Mouse (Mus musculus) heart, embryonic 13.5 days (tissue): Measurements from ENCODE around the gene Gria4. TPM values are rescaled to one million over a fixed set of nuclear protein-coding genes. Genes with fewer than 3 reads are reported as not detected.
"Not testable (repeated sequence)": the region's sequence is repeated elsewhere in the genome, so short reads cannot be mapped to it uniquely, and the experiment has no call there.

Source experiments
- ATAC-seq: fragments of 200-750 bp; cut with Nextera tagmentation; 2 replicates; pipeline ENCODE4 v1.8.0; 2017; ENCODE audit warnings: moderate TSS enrichment; ENCODE audit not compliant: insufficient number of reproducible peaks, low FRiP score, low TSS enrichment; ENCODE audit errors: extremely low read depth
- H3K27ac ChIP-seq: fragments of 300-500 bp; sonication (generic); replicated peaks from 2 replicates; pipeline ENCODE4 v1.5.1; 2015; ENCODE audit warnings: moderate library complexity, mild to moderate bottlenecking, inconsistent platforms
- H3K27me3 ChIP-seq: fragments of 300-500 bp; sonication (generic); replicated peaks from 2 replicates; pipeline ENCODE4 v1.6.1; 2015; ENCODE audit warnings: mild to moderate bottlenecking, inconsistent platforms
- H3K36me3 ChIP-seq: fragments of 300-500 bp; sonication (generic); 2 replicates; pipeline ENCODE4 v1.6.1; 2015; ENCODE audit warnings: mild to moderate bottlenecking, inconsistent platforms
- H3K4me1 ChIP-seq: fragments of 300-500 bp; sonication (generic); 2 replicates; pipeline ENCODE4 v1.6.1; 2015; ENCODE audit warnings: inconsistent platforms
- H3K4me2 ChIP-seq: fragments of 300-500 bp; sonication (generic); 2 replicates; pipeline ENCODE4 v1.6.1; 2015; ENCODE audit warnings: inconsistent platforms, mild to moderate bottlenecking, moderate library complexity
- H3K4me3 ChIP-seq: fragments of 300-500 bp; sonication (generic); 2 replicates; pipeline ENCODE4 v1.5.1; 2015; ENCODE audit warnings: moderate library complexity, mild to moderate bottlenecking, inconsistent platforms
- H3K9ac ChIP-seq: fragments of 300-500 bp; sonication (generic); 2 replicates; pipeline ENCODE4 v1.6.1; 2015; ENCODE audit warnings: inconsistent platforms, mild to moderate bottlenecking, moderate library complexity
- H3K9me3 ChIP-seq: fragments of 300-500 bp; sonication (generic); 2 replicates; pipeline ENCODE4 v1.6.1; 2016; ENCODE audit warnings: inconsistent platforms
- WGBS: fragments of 180-500 bp; shearing (Covaris S2); methylation state at CpG from one replicate; pipeline ENCODE4 v1.1.7; 2015; ENCODE audit warnings: mixed read lengths; 5-methylcytosine and 5-hydroxymethylcytosine counted together
- microRNA-seq: library from miRNA; unstranded; fragments of <30 nt; microRNA quantifications from one replicate; pipeline ENCODE4, GENCODE M21; 2016
- polyA plus RNA-seq: library from polyadenylated mRNA; unstranded; fragments of >200 nt; fragmentation: Nextera tagmentation; extraction: Ambion mirVana; gene quantifications from 2 replicates; pipeline ENCODE4 v1.2.1, GENCODE M21; 2015

Gene Gria4
- polyA plus RNA-seq, 1 experiment from 2014 or later = 0.47 TPM

DNA sequence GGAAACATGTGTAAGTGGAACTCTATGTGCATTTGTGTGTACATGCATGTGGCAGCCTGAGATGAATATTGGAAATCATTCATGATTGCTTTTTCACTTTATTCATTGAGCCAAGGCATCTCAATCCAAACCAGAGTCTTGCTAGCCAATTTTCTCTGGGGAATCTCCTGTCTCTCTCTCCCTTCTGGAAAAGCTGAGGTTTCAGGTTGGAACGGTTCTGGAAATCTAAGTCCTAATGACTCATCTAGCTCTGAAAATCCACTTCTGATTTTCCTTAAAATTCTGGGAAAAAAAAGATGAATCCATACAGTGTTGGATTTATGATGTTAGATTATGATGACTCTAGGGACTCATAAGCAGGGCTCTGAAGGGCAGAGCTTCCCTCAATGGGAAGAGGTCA is 337.8 kb downstream of the Gria4 start:
- Histone ChIP-seq H3K9me3 (no peaks in the 10 kb centered on the region), H3K4me2 (no peak overlapping the region), H3K36me3 (no peaks in the 10 kb centered on the region), H3K27ac (no peak overlapping the region), H3K4me1 (no peaks in the 10 kb centered on the region), H3K27me3 (no peaks in the 10 kb centered on the region), H3K9ac (no peak overlapping the region), H3K4me3 (no peak overlapping the region)
- no peak for ATAC-seq
- 81% methylated on average over 1 of the region's 1 CpGs for WGBS

DNA sequence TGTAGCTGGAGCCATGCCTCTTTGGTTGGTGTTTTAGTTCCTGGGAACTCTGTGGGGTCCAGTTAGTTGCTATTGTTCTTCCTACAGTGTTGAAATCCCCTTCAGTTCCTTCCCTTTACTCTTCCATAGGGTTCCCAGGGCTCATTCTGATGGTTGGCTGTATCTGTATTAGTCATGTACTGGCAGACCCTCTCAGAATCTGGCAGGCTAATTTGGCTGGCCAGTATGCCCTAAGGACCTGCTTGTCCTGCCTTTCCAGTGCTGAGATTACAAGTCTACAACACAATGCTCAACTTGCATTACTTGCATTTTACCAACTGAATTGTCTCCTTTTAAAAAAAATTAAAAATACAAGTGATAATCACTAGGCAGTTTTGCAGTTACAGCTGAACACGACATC is 338.4 kb downstream of the Gria4 start:
- 80% methylated on average over 1 of the region's 1 CpGs for WGBS
- no peak for ATAC-seq

DNA sequence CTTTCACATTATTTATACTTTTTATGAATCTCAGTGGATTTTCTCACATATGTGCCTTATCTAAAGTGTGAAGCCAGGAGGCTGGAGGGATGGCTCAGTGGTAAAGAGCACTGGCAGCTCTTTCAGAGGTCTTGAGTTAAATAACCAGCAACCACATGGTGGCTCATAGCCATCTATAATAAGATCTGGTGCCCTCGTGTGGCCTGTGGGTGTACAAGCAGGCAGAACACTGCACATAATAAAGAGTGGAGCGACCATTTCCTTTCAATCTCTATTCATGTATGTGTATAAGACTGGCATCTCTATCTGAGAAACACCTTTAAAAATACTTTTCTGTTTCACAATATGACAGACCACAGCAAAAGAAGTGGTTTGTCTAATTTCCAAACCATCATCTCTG is 353.1 kb downstream of the Gria4 start:
- WGBS = 28% methylated on average over 2 of the region's 2 CpGs
- no peak overlapping the region for H3K27ac ChIP-seq
- no peaks in the 10 kb centered on the region for H3K27me3 ChIP-seq
- H3K36me3 ChIP-seq = no peaks in the 10 kb centered on the region
- no peak overlapping the region for H3K9ac ChIP-seq
- no peak overlapping the region for H3K4me3 ChIP-seq
- no peak overlapping the region for H3K4me2 ChIP-seq
- ATAC-seq = no peak
- H3K4me1 ChIP-seq = no peaks in the 10 kb centered on the region
- no peaks in the 10 kb centered on the region for H3K9me3 ChIP-seq

More for the DNA sequence above, 338.4 kb downstream of the Gria4 start:
- Histone ChIP-seq H3K4me3 (no peak overlapping the region), H3K27me3 (no peaks in the 10 kb centered on the region), H3K9me3 (no peaks in the 10 kb centered on the region), H3K27ac (no peak overlapping the region), H3K4me1 (no peaks in the 10 kb centered on the region), H3K9ac (no peak overlapping the region), H3K36me3 (no peaks in the 10 kb centered on the region), H3K4me2 (no peak overlapping the region)

DNA sequence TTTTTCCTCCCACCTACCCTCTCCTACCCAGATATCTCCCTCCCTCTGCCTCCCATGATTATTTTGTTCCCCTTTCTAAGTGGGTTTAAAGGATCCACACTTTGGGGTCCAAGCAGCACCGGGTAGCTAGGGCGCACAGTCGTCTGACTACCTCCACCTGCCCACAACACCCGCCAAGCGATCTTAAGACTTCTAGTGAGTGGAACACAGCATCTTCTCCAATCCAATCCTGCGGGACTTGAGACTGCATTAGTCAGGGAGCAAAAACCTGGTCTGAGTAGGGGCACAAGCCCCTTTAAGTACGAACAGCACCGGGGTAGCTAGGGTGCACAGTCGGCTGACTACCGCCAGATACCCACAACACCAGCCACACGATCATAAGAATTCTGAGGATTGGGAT is 395.2 kb downstream of the Gria4 start:
- H3K4me1 ChIP-seq, H3K4me3 ChIP-seq, H3K9me3 ChIP-seq, H3K4me2 ChIP-seq, H3K27me3 ChIP-seq, H3K27ac ChIP-seq, ATAC-seq, H3K36me3 ChIP-seq, H3K9ac ChIP-seq: not testable (repeated sequence)
- 88% methylated on average over 11 of the region's 11 CpGs for WGBS

DNA sequence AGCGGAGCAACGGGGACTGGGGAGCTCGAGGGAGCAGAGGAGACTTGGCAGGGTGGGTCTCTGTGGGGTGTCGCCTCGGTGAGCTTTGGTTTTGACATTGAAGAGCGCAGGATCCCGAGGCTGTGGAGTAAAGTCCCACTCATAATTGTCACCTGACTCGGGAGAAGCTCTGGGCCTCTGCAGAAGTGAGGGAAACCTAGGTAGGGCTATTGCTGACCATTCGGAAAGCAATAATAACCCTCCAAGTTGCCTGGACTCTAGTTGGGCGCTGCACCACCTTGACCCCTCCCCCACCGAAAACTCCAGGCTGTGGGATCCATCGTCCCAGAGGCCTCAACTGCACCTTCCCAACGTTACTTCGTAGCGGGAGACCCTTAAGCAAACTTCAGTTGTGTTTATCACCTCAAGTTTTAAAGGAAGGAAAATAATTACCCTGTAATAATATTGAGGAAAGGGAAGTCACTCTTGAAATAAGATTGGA is 419.4 kb downstream of the Gria4 start:
- peak; percentile 3; the same call in 1 of the 2 replicates for ATAC-seq
- H3K27me3 ChIP-seq = no peaks in the 10 kb centered on the region
- peaks cover 7% of the 10 kb centered on the region for H3K36me3 ChIP-seq
- H3K4me1 ChIP-seq = peaks cover 23% of the 10 kb centered on the region
- peak overlapping the region; percentile 86 for H3K4me2 ChIP-seq
- H3K9ac ChIP-seq = peak overlapping the region; percentile 89
- WGBS = under 1% methylated on average over 15 of the region's 15 CpGs
- H3K4me3 ChIP-seq = peak overlapping the region; percentile 89
- H3K9me3 ChIP-seq = no peaks in the 10 kb centered on the region
- H3K27ac ChIP-seq = peak overlapping the region; percentile 79

DNA sequence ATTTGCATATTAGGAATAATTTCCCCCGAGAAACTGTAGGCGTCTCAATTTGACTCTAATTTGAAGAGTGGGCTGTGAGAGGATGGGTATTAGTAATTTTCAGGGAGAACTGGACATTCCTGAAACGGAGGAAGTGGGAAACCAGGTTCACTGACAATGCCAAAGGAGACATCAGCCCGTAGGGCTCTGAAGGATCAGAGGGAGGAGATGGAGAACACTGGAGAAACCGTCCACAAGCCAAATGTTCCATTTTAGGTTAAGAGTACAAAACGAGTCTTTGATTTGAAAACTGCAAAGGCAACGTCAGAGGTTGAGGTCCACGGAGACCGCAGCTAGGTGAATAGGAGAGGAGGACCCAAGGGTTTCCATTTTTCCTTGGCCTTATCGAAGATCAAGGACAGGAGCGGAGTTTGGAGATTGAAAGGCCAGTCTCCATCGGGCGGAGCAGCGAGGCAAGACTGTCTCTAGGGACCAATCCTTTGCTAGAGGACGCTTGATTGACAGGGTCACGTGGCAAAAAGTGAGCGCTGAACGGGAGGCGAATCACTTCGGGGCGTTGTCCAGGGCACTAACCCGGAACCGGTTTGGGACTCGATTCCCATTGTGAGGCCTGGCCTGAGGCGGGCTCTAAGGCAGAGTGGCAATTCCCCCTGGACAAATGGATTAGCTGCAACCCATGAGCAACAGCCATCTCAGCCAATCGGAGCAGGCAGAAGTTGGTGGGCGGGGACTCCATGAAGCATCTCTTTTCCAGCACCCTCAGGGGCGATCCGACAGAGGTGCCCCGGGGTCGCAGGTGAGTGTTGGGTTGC is 420.0 kb downstream of the Gria4 start, which contains the start of gene Msantd4:
TSS of gene Msantd4 (plus strand) at position 735 of the 812 bp plus-strand sequence.
- H3K9me3 ChIP-seq = no peaks in the 10 kb centered on the region
- H3K4me2 ChIP-seq = peak within 1 kb of the TSS; percentile 86
- H3K27ac ChIP-seq = peak within 1 kb of the TSS; percentile 79
- peak within 1 kb of the TSS; percentile 89 for H3K4me3 ChIP-seq
- WGBS = 3% methylated on average over 31 of the region's 31 CpGs
- peak; percentile 100 for ATAC-seq
- peaks cover 4% of the 10 kb centered on the region; the same call in 1 of the 2 replicates for H3K36me3 ChIP-seq
- peaks cover 23% of the 10 kb centered on the region for H3K4me1 ChIP-seq
- H3K27me3 ChIP-seq = no peaks in the 10 kb centered on the region
- H3K9ac ChIP-seq = peak within 1 kb of the TSS; percentile 89

Small RNA genes within 50 kb of the gene (microRNA-seq; reads per million reads assigned to microRNA genes)
- gene Gm23811 (not detected), gene Gm23992 (not detected)
